Mouse (Mus musculus) embryonic fibroblast, embryonic 13.5 days (primary cell): Measurements from ENCODE around the gene A1bg. TPM values are rescaled to one million over a fixed set of nuclear protein-coding genes. Genes with fewer than 3 reads are reported as not detected.

ENCODE experiments used
- H3K27ac ChIP-seq: 2 replicates; pipeline ENCODE4 v1.5.1; 2012; ENCODE audit warnings: low read length, control low read depth, inconsistent platforms; ENCODE audit not compliant: insufficient read depth
- H3K4me1 ChIP-seq: 2 replicates; pipeline ENCODE4 v1.6.1; 2011; ENCODE audit warnings: low read length; ENCODE audit not compliant: control insufficient read depth, insufficient read depth
- H3K4me3 ChIP-seq: 2 replicates; pipeline ENCODE4 v1.5.1; 2011; ENCODE audit warnings: mild to moderate bottlenecking, control low read depth, low read length; ENCODE audit not compliant: insufficient read depth
- CTCF ChIP-seq: IDR thresholded peaks from 2 replicates; pipeline ENCODE4 v1.5.1; 2011; ENCODE audit warnings: mild to moderate bottlenecking, control low read depth, low read length, moderate library complexity, borderline replicate concordance; ENCODE audit not compliant: insufficient read depth
- POLR2A ChIP-seq: IDR thresholded peaks from 2 replicates; pipeline ENCODE4 v1.6.1; 2011; ENCODE audit warnings: low read depth, mild to moderate bottlenecking, control low read depth, low read length, moderate library complexity
- polyA plus RNA-seq: library from polyadenylated mRNA; stranded (reverse); fragments of >200 nt; gene quantifications from 2 replicates; pipeline ENCODE4 v1.2.4, GENCODE M21; 2011; ENCODE audit warnings: low read depth; ENCODE audit not compliant: missing spikeins, insufficient read length

The A1bg gene
- polyA plus RNA-seq, 1 experiment, result not detected

GRCm38 (mm10) chr15:60855112-60855511 lies 67.7 kb downstream of the A1bg start:
- TF ChIP-seq POLR2A, result no peak
- no peak for TF ChIP-seq CTCF
- H3K4me1 ChIP-seq, result no peaks in the 10 kb centered on the region
- no peak overlapping the region for H3K27ac ChIP-seq
- H3K4me3 ChIP-seq, result no peak overlapping the region

- no peak overlapping the region for H3K27ac ChIP-seq
- H3K4me1 ChIP-seq, result no peaks in the 10 kb centered on the region
- no peak overlapping the region for H3K4me3 ChIP-seq
- no peak for TF ChIP-seq CTCF
- TF ChIP-seq POLR2A, result no peak
Observed at GRCm38 (mm10) chr15:60854151-60854550, 68.7 kb downstream of the A1bg start.

GRCm38 (mm10) chr15:60853231-60853999 lies 69.4 kb downstream of the A1bg start, which contains the start of gene Fam84b:
Fam84b (minus strand) TSS chr15:60853778.
- TF ChIP-seq CTCF (no peak), POLR2A (no peak)
- Histone ChIP-seq H3K27ac (no peak within 1 kb of the TSS), H3K4me1 (no peaks in the 10 kb centered on the region)

GRCm38 (mm10) chr15:60848630-60849029 lies 74.2 kb downstream of the A1bg start:
- H3K4me3 ChIP-seq, result no peak overlapping the region
- H3K4me1 ChIP-seq, result no peaks in the 10 kb centered on the region
- TF ChIP-seq POLR2A (no peak), CTCF (no peak)
- H3K27ac ChIP-seq, result no peak overlapping the region

More at GRCm38 (mm10) chr15:60853231-60853999, 69.4 kb downstream of the A1bg start, which contains the start of gene Fam84b:
- no peak within 1 kb of the TSS for H3K4me3 ChIP-seq

Other genes with a start within 250 kb of the A1bg start
- gene Fam84b, start 69.2 kb downstream of the A1bg start, polyA plus RNA-seq, result 12.1 and 18.2 TPM in 2 replicates